Mouse (Mus musculus) adrenal gland, adult (tissue): Measurements from ENCODE around the gene Cmklr1.
A peak's percentile ranks its signal among the peaks of the same experiment; 100 is the strongest.

Experiments used
- DNase-seq, 2 experiments: peaks; one replicate each; pipeline ENCODE4 v3.0.0; 2022 to 2023; ENCODE audit warnings: low spot score in 1 of 2; ENCODE audit not compliant: inconsistent age in 2 of 2

The Cmklr1 gene

DNA sequence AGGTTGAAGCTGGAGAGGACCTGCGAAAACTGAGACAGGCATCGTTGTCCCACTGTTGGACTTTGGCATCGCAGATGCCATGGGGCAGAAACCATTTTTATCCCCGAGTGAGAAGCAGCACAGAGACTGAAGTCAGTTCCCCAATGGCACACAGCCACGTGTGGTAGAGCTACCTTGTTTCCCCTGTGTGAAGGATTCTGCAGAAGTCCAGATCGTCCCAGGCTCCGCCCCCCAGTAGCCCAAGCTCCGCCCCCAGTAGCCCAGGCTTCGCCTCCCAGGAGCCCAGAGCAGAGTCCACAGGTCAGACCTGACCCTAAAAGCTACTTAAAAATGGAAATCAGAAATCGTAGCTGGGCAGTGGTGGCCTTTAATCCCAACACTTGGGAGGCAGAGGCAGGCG, 4.0 kb upstream of the Cmklr1 start:
- DNase-seq = no peak

DNA sequence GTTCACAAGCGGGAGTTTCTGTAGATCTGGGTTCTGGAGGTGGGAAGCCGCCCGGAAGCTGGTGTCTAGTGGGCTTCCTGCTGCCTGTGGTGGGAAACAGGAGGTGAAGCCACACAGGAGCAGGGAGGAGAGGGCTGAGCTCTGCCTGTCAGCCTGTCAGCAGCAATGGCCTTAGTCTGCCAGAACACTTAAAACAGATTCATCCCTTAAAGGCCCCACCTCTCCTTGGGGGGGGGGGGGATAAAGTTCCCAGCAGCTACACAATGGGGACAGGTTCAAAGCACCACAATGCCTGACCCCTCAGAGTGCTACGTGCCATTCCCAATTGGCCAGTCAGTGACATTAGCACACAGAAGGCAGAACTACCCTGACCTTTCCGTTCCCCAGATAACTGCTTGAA, 2.0 kb upstream of the Cmklr1 start:
- no peak for DNase-seq

DNA sequence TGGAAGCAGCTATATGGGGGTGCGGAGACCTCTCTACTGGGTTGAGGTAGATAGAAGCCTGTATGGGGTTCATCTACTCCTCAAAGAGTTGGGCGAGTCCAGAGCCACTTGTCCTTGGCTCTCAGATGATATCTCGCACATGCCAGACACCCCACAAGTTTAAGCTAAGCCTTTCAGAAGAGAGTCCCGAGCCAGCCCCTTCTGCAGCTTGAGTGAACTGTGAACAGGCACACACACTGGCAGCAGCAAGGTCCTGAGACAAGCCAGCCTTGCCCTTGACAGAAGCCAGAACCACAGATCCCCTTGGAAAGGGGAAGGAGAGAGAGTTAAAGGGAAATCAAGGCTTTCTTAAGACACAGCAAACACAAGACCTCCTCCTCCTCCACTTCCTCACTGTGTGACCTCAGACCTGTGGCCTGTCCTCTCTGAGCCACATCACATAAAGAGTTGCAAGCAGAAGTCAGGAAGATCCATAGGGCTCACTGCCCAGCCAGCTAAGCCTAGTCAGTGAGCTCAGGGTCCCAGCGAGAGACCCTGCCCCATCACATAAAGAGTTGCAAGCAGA, 1.5 kb downstream of the Cmklr1 start:
- DNase-seq = peak in 1 of 2 experiments; percentile 41

DNA sequence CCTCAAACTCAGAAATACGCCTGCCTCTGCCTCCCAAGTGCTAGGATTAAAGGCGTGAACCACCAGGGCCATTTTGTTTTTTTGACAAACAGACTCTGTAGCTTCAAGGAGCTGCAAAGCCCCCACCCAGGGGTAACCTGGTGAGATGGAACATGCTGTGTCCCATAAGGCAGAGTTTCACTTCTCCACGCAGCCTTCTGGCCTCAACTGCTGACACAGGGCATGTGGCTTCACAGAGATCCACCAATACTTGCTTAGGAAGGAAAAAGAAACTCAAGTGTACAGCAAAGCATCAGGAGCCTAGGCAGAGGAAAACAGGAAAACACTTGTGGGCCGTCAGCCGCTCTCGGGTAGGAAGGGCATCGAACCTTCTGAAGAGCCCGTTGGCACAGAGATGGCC, 3.1 kb downstream of the Cmklr1 start:
- peak in 1 of 2 experiments; percentile 29 for DNase-seq

DNA sequence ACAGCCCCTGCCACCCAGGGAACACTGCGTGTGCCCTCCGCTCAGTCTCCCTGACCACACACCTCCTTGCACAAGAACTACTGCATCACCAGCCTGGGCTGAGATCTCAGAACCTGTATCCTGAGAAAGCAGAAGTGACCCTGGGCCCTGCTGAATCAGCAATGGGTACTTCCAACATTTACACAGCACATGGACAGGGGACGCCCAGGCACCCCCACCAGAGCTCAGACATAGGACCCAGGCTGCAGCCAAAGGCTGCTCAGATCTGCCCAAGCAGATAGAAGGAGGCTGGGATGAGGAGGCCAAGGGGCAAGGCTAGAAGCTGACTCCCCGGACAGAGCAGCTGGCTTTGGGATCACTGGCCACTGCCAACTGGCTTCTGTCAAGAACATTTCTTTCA, 5.7 kb downstream of the Cmklr1 start:
- peak; percentile 24 to 57 for DNase-seq

DNA sequence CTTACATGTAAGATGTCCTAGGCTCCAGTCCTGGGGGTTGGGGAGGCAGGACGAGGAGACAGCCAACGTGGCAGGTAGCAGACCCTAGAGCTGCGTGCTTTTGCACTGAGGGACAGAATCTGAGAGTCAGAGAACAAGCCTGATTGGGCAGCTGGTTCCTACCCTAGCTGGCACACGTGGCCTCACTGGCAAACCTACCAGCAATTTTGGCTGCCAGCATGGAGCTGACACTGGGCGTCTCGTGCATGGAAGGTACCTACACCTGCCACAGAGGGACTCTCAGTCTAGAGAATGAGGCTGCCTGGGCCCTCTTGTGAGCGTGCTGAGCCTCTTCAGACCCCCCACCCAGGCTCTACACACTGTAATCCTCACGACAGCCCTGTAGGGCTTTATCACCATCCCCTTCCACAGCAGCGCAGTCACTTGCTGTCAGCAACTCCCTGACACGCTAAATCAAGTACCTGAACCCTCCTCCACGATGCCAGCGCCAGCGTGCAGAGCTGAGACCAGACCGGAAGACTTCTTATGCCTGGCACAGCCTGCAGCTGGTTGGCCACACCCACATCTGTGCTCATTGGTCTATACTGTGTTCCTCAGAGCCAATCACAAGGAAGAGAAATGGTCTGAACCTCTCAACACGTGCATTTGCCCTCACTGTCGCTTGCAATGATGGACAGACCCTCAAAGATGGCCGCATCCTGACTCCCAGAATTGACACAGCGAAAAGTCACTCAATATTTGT, 6.9 kb downstream of the Cmklr1 start:
- DNase-seq = no peak

DNA sequence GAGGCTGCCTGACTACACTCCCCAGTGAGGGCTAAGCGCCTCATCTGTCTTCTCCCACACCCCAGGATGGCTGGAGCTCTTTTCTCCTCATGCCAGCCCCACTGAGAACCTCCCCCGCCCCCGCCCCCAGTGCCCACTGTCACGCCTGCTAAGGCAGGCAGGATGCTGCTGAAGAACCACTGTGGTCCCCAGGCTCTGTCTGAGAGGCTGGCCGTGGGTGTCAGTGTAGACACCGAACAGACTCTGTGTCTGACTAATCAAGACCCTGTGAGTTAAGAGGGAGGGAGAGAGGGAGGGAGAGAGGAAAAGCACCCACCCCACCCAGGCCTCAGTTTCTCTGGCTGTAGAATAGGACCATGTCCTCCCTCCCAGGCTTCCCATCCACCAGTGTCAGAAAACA, 9.2 kb downstream of the Cmklr1 start:
- no peak for DNase-seq

DNA sequence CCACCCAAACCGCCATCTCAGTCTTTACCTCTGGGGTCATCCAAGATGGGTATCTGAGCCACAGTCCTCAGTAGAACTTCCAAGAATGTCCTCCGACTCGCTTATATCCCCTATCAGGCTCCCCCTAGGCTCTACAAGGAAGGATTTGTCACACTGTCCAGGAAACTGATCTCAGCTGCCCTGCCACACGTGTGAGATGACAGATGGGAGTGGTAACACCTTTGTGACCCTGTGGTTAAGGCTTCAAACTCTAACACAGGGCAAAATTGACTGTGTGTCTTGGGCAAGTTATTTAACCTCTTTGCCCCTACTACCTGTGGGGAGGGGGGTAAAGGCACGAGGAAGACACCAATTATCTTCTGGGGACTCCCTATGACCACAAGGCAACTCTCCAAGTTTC, 11.1 kb downstream of the Cmklr1 start:
- DNase-seq = no peak

DNA sequence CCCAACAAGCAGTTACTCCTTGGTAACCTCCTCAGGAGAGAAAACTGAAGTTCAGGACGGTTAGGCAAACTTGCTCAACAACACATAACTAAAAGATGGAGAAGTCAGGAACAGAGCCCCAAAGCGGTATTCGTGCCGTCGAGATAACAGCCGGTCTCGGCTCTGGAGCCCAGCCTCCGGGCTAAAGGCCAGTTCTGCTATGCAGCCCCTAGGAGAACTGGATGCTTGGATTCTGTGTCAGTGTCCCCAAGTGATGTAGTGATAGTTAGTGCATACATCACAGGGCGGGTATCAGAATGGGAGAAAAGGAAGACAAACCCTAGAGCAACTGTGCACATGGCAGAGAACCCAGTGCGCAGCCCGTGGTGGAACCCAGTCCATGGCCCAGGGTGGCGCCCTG, 12.2 kb downstream of the Cmklr1 start:
- no peak for DNase-seq

DNA sequence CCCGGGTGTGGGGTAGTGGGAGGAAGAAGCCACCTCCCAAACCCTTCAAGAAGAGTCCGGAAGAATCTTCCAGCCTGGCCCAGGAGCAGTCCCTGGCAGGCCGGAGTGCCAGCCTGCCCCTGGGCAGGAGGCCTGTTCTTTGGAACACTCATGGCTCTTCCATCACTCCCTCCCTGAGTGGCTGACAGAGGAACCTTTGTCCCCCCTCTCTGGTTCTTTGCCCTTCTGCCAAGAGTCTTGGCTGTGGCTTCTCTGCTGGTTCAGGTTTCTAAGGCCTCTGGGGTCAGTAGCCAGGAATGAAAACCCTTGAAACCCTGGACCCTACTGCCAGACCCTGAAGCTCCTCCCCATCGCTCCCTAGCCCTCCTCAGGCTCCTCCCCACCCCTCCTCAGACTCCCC, 12.6 kb downstream of the Cmklr1 start:
- DNase-seq = no peak

DNA sequence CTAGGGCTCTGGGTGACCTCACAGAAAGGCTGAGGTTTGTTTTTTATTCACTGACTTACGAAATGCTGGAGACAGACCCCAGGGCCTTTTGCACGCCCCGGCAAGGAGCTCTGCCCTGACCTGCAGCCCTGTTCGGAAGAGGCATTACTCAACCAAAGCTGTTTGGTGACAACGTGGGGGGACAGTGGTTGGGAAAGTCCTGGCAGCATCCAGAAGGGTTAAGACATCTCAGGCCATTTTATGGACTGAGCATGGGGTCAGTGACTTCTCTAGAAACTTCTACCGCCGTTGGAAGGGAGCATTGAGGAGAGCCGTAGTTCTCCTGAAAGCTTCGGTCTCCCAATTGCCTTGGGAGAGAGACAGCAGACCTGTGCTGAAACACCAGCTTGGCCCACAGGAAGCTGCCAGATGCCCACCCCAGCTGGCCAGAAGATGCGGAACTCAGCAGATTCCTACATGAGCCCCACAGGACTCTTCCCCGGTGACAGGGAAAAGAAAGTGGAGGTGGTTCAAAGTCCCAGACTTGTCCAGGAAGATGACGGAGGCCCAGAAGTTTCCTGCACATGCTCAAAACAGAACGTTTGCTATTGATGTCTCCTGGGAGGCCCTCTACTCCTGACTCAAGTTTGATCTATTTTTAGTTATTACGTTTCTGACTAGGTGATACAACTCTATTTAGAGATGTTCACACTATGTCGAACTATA, 14.2 kb downstream of the Cmklr1 start:
- DNase-seq = peak in 1 of 2 experiments; percentile 59

DNA sequence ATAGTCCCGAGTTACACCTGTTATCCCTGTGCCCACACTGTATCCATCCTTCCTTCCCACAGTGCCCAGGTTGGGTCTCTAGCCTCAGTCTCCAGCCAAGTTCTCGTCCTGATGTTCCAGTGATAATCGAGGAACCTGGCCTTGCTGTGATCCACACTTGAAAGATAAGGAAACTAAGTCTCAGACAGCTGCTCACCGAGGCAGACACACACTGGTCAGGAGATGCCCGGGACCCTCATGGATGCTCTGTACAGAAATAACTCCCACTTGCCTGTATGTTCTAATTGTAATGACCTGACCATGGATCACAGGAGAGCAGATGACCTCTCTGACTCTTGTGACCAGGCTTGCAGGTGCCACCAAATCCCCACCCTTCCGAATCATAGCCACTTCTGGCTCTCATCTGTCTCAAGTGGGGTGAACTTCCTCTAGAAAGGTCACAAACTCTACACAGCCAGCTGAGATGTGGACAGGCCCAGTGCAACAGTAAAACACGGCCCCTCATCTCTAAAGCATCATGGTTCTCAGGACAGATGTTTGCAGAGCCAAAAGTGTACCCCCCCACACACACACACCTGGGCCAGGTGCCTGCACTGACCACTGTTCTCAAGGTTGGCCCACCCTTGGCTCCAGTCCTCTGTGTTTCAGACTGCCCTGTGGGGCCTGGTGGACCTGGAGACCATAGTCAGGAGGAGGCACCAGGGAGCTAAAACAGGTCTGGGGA, 15.2 kb downstream of the Cmklr1 start:
- peak in 1 of 2 experiments; percentile 44 for DNase-seq

DNA sequence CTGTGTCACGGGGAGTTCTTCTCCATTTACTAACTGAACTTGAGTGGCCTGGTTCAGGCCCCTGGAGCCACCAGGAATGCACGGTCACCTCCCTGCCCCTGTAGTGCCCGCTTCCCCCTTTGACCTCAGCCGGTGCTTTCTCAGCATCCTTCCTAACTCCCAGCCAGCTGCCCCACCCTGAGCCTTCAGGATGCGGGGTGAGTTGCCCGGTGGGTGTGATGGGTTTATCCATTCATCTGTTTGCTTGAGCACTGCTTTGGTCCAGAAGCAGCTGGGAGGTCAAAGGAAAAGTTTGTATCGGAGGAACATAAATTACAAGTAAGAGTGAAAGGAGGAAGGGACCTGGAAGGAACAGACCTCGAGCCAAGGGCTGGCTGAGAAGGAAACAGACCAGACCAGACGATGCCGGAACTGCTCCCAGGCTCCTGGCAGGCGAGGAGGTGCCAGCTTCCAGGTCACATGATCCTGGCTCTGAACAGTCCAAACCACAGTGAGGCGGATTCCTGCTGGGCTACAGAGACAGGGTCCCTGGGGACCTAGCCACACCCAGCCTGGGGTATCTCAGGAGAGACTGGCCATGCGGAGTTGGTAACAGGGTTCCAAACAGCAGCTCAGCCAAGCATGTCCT, 16.1 kb downstream of the Cmklr1 start:
- peak; percentile 76 to 84 for DNase-seq

DNA sequence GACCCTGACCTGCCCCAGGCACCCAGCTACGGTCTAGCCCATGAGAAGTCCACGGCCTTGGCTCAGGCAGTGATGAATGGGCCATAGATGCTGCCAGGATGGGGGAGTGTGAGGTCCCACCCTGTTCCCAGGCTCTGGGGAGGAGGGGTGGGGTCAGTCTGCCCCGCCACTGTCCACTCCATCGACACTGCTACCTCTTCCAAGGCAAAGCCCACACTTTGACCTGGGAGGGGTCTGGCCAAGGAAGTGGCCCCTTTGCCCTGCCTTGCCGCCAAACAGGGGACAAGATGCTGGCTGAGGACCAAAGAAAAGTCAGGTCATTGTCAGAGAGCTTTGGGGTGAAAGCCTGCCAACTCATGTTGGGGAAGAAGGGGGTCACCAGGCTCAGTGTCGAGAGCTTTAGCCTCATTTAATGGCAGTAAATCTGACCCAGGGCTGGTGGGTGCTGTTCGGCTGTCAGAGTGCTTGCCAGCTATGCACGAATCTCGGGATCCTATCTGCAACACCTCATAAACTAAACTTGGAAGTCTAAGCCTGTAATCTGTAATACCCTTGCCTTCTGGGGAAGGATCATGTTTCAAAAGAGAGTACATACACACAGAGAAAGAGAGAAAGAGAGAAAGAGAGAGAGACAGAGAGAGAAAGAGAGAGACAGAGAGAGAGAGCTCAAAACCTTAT, 17.1 kb downstream of the Cmklr1 start:
- DNase-seq = peak; percentile 40 to 73

DNA sequence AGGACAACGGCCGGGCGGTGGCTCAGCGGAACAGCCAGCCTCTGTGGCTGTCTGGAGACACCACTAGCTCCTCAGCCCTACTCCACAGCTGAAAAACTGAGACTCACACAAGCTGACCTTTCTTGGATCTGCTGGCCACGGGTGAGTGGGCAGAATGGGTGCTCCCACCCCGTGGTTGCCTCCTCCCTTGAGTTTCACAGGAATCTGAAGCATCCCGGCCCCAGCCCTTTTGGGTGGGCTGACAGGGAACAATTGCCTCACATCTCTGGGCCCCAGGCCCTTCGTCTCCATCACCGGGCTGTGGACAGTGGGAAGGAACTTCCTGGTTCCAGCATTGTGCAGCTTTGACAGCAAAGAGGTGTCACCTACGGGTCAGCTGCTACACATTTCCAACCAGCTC, 20.1 kb downstream of the Cmklr1 start:
- no peak for DNase-seq

DNA sequence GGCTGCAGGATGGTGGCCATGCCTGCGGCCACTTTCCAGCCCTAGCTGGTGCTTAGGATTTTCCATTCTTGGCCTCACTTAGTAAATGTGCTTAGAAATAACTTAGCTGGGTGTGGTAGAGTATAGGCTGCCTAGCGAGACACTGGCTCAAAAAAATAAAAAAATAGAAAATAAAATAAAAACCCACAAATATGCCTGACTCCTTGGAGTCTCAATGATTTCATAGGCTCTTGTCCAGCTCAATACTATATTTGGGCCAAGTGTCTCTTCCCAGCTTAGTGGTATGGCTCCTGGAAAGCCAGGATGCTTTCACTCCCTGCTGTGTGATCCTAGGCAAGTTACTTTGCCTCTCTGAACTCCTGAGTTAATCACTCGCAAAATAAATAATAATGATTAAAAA, 21.0 kb downstream of the Cmklr1 start:
- DNase-seq = no peak

DNA sequence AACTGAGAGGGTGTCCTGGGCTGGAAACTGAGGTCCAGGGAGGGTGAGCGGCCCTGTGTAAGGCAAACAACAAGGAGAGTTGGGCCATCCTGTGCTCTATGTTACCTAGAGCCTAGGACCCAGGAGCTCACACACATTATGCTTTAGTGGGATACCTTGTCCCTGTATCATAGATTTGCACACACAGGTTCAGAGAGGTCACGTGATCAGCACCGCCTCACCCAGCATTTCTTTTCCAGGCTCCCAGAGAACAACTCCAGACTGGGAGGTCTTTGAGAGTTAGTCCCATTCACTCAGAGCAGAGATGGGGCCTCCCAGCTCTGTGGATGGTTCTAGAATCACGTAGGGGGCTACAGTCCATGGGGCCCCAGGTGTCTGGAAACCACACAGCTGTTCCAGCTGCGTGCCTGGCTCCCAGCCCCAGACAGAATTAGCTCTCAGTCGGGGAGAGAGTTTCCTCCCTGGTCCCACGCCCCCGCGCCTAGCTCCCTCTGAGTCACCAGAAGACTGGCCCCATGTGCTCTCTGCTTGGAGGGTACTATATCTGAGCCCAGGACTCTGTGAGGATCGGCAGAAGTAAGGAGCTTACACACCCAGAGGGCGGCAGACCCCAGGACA, 22.3 kb downstream of the Cmklr1 start:
- no peak for DNase-seq

DNA sequence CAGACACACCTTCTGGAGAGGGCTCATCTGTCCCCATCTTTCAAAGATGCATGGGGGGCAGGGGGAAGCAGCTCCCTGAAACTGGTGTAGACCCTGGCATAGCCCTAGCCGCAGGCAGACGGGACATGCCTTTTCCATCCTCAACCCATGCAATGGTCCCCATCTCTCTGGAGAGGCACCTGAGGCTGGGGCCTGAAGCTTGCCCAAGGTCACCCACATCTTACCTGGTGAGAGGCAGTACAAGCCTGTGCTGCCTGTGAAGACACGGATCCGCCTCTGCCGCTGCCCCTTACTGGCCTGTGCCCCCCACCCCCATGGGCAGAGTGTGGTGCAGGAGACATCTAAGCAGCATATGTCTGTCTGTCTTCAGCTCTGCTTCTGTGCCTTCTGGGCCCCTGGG, 23.2 kb downstream of the Cmklr1 start:
- no peak for DNase-seq

DNA sequence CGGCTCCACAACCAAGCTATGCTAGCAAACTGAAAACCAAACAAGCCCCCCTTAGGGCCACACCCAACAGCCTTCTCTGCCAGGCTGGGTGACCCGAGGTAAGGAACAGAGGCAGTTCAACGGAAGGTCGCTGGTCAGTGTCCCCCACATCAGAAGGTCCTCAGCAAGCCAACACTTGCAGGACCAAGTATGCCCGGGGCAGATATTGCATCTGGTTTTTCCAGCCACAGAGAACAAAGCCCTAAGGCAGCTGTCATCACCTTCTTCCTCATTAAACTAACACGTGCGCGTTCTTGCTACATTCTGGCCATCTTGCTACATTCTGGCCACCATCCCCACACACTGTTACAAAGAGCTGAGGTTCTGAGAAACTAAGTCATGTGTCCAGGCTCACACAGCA, 23.9 kb downstream of the Cmklr1 start:
- peak in 1 of 2 experiments; percentile 27 for DNase-seq

DNA sequence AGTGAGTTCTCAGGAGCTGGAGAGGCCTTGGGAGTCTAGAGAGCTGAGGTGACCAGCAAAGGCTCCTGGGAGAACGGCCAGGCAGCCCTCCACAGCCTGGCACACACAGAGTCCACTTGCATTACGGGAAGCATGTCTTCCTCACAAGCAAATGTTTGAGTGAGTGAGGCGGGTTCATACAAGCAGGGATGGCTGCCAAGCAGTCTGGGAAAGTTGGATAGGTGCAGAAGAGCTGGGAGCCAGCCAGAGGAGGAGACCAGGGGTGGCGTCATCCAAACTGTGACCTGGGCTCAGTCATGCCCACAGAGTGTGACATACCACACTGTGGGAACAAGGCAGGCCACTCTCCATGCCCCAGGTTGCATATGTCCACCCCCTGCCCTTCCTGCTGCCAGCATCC, 25.2 kb downstream of the Cmklr1 start:
- DNase-seq = peak in 1 of 2 experiments; percentile 35
